Mouse (Mus musculus) hindbrain, embryonic 10.5 days (tissue): Measurements from ENCODE around the gene Psmb7. TPM values are rescaled to one million over a fixed set of nuclear protein-coding genes. Genes with fewer than 3 reads are reported as not detected.

Source experiments
- DNase-seq: peaks from one replicate; pipeline ENCODE4 v3.0.0-alpha.2; 2017; ENCODE audit warnings: low spot score
- H3K27ac ChIP-seq: fragments of 300-500 bp; sonication (generic); 2 replicates; pipeline ENCODE4 v1.5.1; 2016; ENCODE audit warnings: mild to moderate bottlenecking, moderate library complexity
- H3K27me3 ChIP-seq: fragments of 300-500 bp; sonication (generic); 2 replicates; pipeline ENCODE4 v1.6.1; 2016; ENCODE audit warnings: mild to moderate bottlenecking; ENCODE audit not compliant: poor library complexity, insufficient read depth, severe bottlenecking
- H3K36me3 ChIP-seq: fragments of 300-500 bp; sonication (generic); 2 replicates; pipeline ENCODE4 v1.6.1; 2016; ENCODE audit warnings: mild to moderate bottlenecking, moderate library complexity
- H3K4me1 ChIP-seq: fragments of 300-500 bp; sonication (generic); replicated peaks from 2 replicates; pipeline ENCODE4 v1.6.1; 2016; ENCODE audit warnings: mild to moderate bottlenecking
- H3K4me3 ChIP-seq: fragments of 300-500 bp; sonication (generic); 2 replicates; pipeline ENCODE4 v1.5.1; 2016; ENCODE audit warnings: mild to moderate bottlenecking, moderate library complexity
- H3K9me3 ChIP-seq: fragments of 300-500 bp; sonication (generic); 2 replicates; pipeline ENCODE4 v1.6.1; 2016; ENCODE audit warnings: mild to moderate bottlenecking, moderate library complexity
- WGBS: fragments of 180-500 bp; shearing (Covaris S2); methylation state at CpG from one replicate; pipeline ENCODE4 v1.1.7; 2016; 5-methylcytosine and 5-hydroxymethylcytosine counted together
- polyA plus RNA-seq: library from polyadenylated mRNA; unstranded; fragments of >200 nt; fragmentation: Nextera tagmentation; extraction: Ambion mirVana; gene quantifications from 2 replicates; pipeline ENCODE4 v1.2.1, GENCODE M21; 2016

The Psmb7 gene
- 319 and 334 TPM in 2 replicates for polyA plus RNA-seq

GRCm38 (mm10) chr2:38643625-38644427 is at the start of gene Psmb7:
Gene Psmb7 (minus strand): TSS chr2:38644087.
- peaks cover 18% of the 10 kb centered on the region for H3K4me1 ChIP-seq
- 2% methylated on average over 52 of the region's 52 CpGs for WGBS
- H3K36me3 ChIP-seq, result peaks cover 34% of the 10 kb centered on the region

GRCm38 (mm10) chr2:38691542-38691941 is 47.7 kb upstream of the Psmb7 start:
- WGBS, result 22% methylated on average over 8 of the region's 8 CpGs

More at GRCm38 (mm10) chr2:38643625-38644427, at the start of gene Psmb7:
- Histone ChIP-seq H3K27ac (peak within 1 kb of the TSS; percentile 96), H3K4me3 (peak within 1 kb of the TSS; percentile 98), H3K9me3 (no peaks in the 10 kb centered on the region), H3K27me3 (no peaks in the 10 kb centered on the region)
- peak; percentile 92 for DNase-seq

GRCm38 (mm10) chr2:38689881-38690280 is 46.0 kb upstream of the Psmb7 start:
- H3K4me3 ChIP-seq, result no peak overlapping the region

More at GRCm38 (mm10) chr2:38691542-38691941, 47.7 kb upstream of the Psmb7 start:
- Histone ChIP-seq H3K27ac (no peak overlapping the region), H3K9me3 (no peaks in the 10 kb centered on the region), H3K4me3 (no peak overlapping the region), H3K36me3 (no peaks in the 10 kb centered on the region), H3K27me3 (peaks cover 78% of the 10 kb centered on the region), H3K4me1 (peaks cover 65% of the 10 kb centered on the region)
- DNase-seq, result peak; percentile 52

GRCm38 (mm10) chr2:38688791-38689520 is 45.1 kb upstream of the Psmb7 start:
- H3K9me3 ChIP-seq, result no peaks in the 10 kb centered on the region
- peaks cover 53% of the 10 kb centered on the region for H3K27me3 ChIP-seq
- H3K4me1 ChIP-seq, result peaks cover 61% of the 10 kb centered on the region
- 3% methylated on average over 29 of the region's 29 CpGs for WGBS
- H3K4me3 ChIP-seq, result peak overlapping the region; percentile 51
- H3K27ac ChIP-seq, result peak overlapping the region; percentile 91
- peak; percentile 90 for DNase-seq
- H3K36me3 ChIP-seq, result no peaks in the 10 kb centered on the region

More at GRCm38 (mm10) chr2:38689881-38690280, 46.0 kb upstream of the Psmb7 start:
- H3K9me3 ChIP-seq, result no peaks in the 10 kb centered on the region
- H3K27ac ChIP-seq, result peak overlapping the region; percentile 91
- no peaks in the 10 kb centered on the region for H3K36me3 ChIP-seq
- DNase-seq, result no peak
- peaks cover 64% of the 10 kb centered on the region for H3K4me1 ChIP-seq
- peaks cover 62% of the 10 kb centered on the region for H3K27me3 ChIP-seq
- WGBS, result 65% methylated on average over 1 of the region's 1 CpGs

GRCm38 (mm10) chr2:38685746-38686145 is 41.9 kb upstream of the Psmb7 start:
- Histone ChIP-seq H3K27ac (peak overlapping the region; percentile 60; the same call in 1 of the 2 replicates), H3K9me3 (no peaks in the 10 kb centered on the region), H3K36me3 (no peaks in the 10 kb centered on the region), H3K27me3 (peaks cover 23% of the 10 kb centered on the region), H3K4me3 (no peak overlapping the region), H3K4me1 (peaks cover 51% of the 10 kb centered on the region)
- WGBS, result 80% methylated on average over 3 of the region's 3 CpGs
- DNase-seq, result no peak

GRCm38 (mm10) chr2:38683083-38683482 is 39.2 kb upstream of the Psmb7 start:
- no peak for DNase-seq
- Histone ChIP-seq H3K27me3 (peaks cover 7% of the 10 kb centered on the region), H3K4me1 (peaks cover 25% of the 10 kb centered on the region), H3K9me3 (no peaks in the 10 kb centered on the region), H3K36me3 (no peaks in the 10 kb centered on the region), H3K4me3 (no peak overlapping the region), H3K27ac (0 out of 2 replicates have a peak overlapping the region, but pooled peaks have one; percentile 10)
- WGBS, result 80% methylated on average over 5 of the region's 5 CpGs

GRCm38 (mm10) chr2:38682209-38682608 is 38.3 kb upstream of the Psmb7 start:
- no peak overlapping the region for H3K27ac ChIP-seq
- H3K4me3 ChIP-seq, result no peak overlapping the region
- peaks cover 19% of the 10 kb centered on the region for H3K4me1 ChIP-seq
- DNase-seq, result no peak
- 94% methylated on average over 5 of the region's 5 CpGs for WGBS
- H3K36me3 ChIP-seq, result no peaks in the 10 kb centered on the region
- H3K27me3 ChIP-seq, result peaks cover 3% of the 10 kb centered on the region
- H3K9me3 ChIP-seq, result no peaks in the 10 kb centered on the region

- Histone ChIP-seq H3K27me3 (no peaks in the 10 kb centered on the region), H3K36me3 (no peaks in the 10 kb centered on the region), H3K4me1 (peaks cover 5% of the 10 kb centered on the region; the same call in 1 of the 2 replicates), H3K27ac (no peak overlapping the region), H3K9me3 (no peaks in the 10 kb centered on the region), H3K4me3 (no peak overlapping the region)
- DNase-seq, result no peak
Measured at GRCm38 (mm10) chr2:38678947-38679346, 35.1 kb upstream of the Psmb7 start.

GRCm38 (mm10) chr2:38675366-38675969 is 31.6 kb upstream of the Psmb7 start:
- peak; percentile 39 for DNase-seq

GRCm38 (mm10) chr2:38672496-38672895 is 28.6 kb upstream of the Psmb7 start:
- DNase-seq, result no peak
- Histone ChIP-seq H3K4me3 (no peak overlapping the region), H3K36me3 (no peaks in the 10 kb centered on the region), H3K27ac (no peak overlapping the region), H3K4me1 (peaks cover 25% of the 10 kb centered on the region), H3K27me3 (peaks cover 38% of the 10 kb centered on the region), H3K9me3 (no peaks in the 10 kb centered on the region)
- 61% methylated on average over 11 of the region's 11 CpGs for WGBS

More at GRCm38 (mm10) chr2:38675366-38675969, 31.6 kb upstream of the Psmb7 start:
- no peaks in the 10 kb centered on the region for H3K9me3 ChIP-seq
- H3K4me1 ChIP-seq, result peaks cover 15% of the 10 kb centered on the region; the same call in 1 of the 2 replicates
- 62% methylated on average over 9 of the region's 9 CpGs for WGBS
- no peaks in the 10 kb centered on the region for H3K36me3 ChIP-seq
- peaks cover 16% of the 10 kb centered on the region for H3K27me3 ChIP-seq
- H3K4me3 ChIP-seq, result no peak overlapping the region
- 0 out of 2 replicates have a peak overlapping the region, but pooled peaks have one; percentile 12 for H3K27ac ChIP-seq

- Histone ChIP-seq H3K36me3 (no peaks in the 10 kb centered on the region), H3K27me3 (peaks cover 38% of the 10 kb centered on the region), H3K4me1 (peaks cover 20% of the 10 kb centered on the region), H3K4me3 (peak overlapping the region; percentile 32), H3K27ac (no peak overlapping the region), H3K9me3 (no peaks in the 10 kb centered on the region)
- WGBS, result 14% methylated on average over 17 of the region's 17 CpGs
- DNase-seq, result peak; percentile 57
Measured at GRCm38 (mm10) chr2:38668802-38669580, 25.1 kb upstream of the Psmb7 start.

GRCm38 (mm10) chr2:38661398-38661797 is 17.5 kb upstream of the Psmb7 start:
- H3K4me3 ChIP-seq, result no peak overlapping the region
- H3K27me3 ChIP-seq, result peaks cover 11% of the 10 kb centered on the region; the same call in 1 of the 2 replicates
- no peak for DNase-seq
- H3K9me3 ChIP-seq, result no peaks in the 10 kb centered on the region
- peaks cover 7% of the 10 kb centered on the region; the same call in 1 of the 2 replicates for H3K4me1 ChIP-seq
- no peaks in the 10 kb centered on the region for H3K36me3 ChIP-seq
- no peak overlapping the region for H3K27ac ChIP-seq
- WGBS, result 7% methylated on average over 1 of the region's 1 CpGs
